Mouse (Mus musculus): ENCODE measurements around the gene Abl1.

DNA sequence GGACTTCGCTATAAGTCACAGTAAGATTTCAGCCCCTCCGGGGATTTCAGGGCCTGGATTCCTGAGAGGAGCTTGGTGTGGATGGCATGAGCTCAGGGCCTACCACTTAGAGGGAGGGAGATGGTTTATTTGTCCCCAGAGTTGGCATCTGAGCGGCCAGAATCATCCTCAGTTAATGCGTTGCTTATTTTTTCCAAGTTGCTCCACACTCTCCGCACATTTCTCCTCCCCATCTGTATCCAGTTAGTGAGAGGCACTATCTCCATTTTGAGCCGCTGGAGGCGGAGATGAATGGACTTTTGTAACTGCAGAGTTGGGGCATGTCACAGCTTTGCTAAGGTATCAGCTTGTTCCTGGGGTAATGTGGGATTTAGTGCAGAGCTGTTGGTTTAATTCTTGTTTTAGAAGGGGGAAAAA is 72.9 kb downstream of the Abl1 start:
- TF ChIP-seq CTCF (IDR thresholded peaks at IDR 0.05; ENCODE audit: extremely low read depth, insufficient read depth, low read length) (no peak), POLR2A (IDR thresholded peaks at IDR 0.05; ENCODE audit: extremely low read depth, insufficient read depth, low read length) (no peak)
